8 mouse cellular contexts compared by ENCODE assay signal in the genomic region with DNA sequence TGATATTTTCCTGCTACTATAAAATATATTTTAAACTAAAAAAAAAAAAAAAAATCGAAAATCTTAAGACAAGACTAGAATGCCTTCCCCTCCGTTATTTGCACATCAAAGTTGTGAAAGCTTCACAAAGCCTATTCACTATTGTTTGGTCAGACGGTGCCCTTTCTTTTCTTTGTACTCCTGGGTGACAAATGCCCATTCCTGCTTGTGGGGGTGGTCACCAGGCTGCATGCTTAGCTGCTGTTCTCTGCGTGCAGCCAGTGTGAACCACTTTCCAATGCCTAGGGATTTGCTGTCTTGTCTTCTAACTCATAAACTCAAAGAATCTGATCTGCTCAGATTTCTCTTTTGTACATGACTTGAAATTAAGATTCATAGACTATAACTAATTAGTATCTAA. TPM values are rescaled to one million over a fixed set of nuclear protein-coding genes. Genes with fewer than 3 reads are reported as not detected.
DNase-seq lines count a peak whose midpoint lies in the region; ATAC-seq lines count a peak whose summit lies in the region.

No protein-coding gene starts in this region.

- H3K27me3 ChIP-seq in liver, embryonic 11.5 days (replicated peaks; ENCODE audit: control insufficient read depth, insufficient read depth, low read length) = no peaks in the 10 kb centered on the region
- no peaks in the 10 kb centered on the region for H3K27me3 ChIP-seq in hindbrain, embryonic 13.5 days
- H3K27me3 ChIP-seq in neural tube, embryonic 14.5 days (ENCODE audit: control insufficient read depth, insufficient read depth, low read length) = no peaks in the 10 kb centered on the region

- no peak overlapping the region for H3K27ac ChIP-seq in liver, embryonic 11.5 days (ENCODE audit: low read depth, low read length)
- peak overlapping the region; percentile 98 for H3K27ac ChIP-seq in hindbrain, embryonic 13.5 days
- peak overlapping the region; percentile 95; the same call in 1 of the 2 replicates for H3K27ac ChIP-seq in neural tube, embryonic 14.5 days (ENCODE audit: low read depth, low read length)

- no peak overlapping the region for H3K9ac ChIP-seq in liver, embryonic 11.5 days (ENCODE audit: low read depth, low read length)
- H3K9ac ChIP-seq in hindbrain, embryonic 13.5 days = peak overlapping the region; percentile 82
- H3K9ac ChIP-seq in neural tube, embryonic 14.5 days (replicated peaks; ENCODE audit: low read depth, low read length) = peak overlapping the region; percentile 82; the same call in 1 of the 2 replicates

- H3K4me2 ChIP-seq in liver, embryonic 11.5 days = peak overlapping the region; percentile 26; the same call in 1 of the 2 replicates
- peak overlapping the region; percentile 76 for H3K4me2 ChIP-seq in hindbrain, embryonic 13.5 days
- peak overlapping the region; percentile 74 for H3K4me2 ChIP-seq in neural tube, embryonic 14.5 days (ENCODE audit: low read depth, low read length)

- 50% methylated on average over 4 of the region's 4 CpGs for WGBS in liver, embryonic 11.5 days
- WGBS in hindbrain, embryonic 13.5 days = 3% methylated on average over 4 of the region's 4 CpGs
- 1% methylated on average over 4 of the region's 4 CpGs for WGBS in neural tube, embryonic 14.5 days

- H3K4me3 ChIP-seq in liver, embryonic 11.5 days (ENCODE audit: low read depth, low read length) = no peak overlapping the region
- peak overlapping the region; percentile 65 for H3K4me3 ChIP-seq in hindbrain, embryonic 13.5 days
- peak overlapping the region; percentile 48 for H3K4me3 ChIP-seq in neural tube, embryonic 14.5 days (ENCODE audit: low read depth, low read length)

- H3K36me3 ChIP-seq in liver, embryonic 11.5 days (ENCODE audit: control insufficient read depth, insufficient read depth, low read length) = no peaks in the 10 kb centered on the region; the same call in 1 of the 2 replicates
- H3K36me3 ChIP-seq in hindbrain, embryonic 13.5 days = peaks cover 14% of the 10 kb centered on the region
- peaks cover 8% of the 10 kb centered on the region; the same call in 1 of the 2 replicates for H3K36me3 ChIP-seq in neural tube, embryonic 14.5 days (ENCODE audit: control insufficient read depth, insufficient read depth, low read length)

- no peaks in the 10 kb centered on the region for H3K4me1 ChIP-seq in liver, embryonic 11.5 days (replicated peaks; ENCODE audit: control insufficient read depth, insufficient read depth, low read length)
- peaks cover 34% of the 10 kb centered on the region for H3K4me1 ChIP-seq in hindbrain, embryonic 13.5 days (replicated peaks)
- peaks cover 21% of the 10 kb centered on the region; the same call in 1 of the 2 replicates for H3K4me1 ChIP-seq in neural tube, embryonic 14.5 days (ENCODE audit: control insufficient read depth, insufficient read depth, low read length)

- ATAC-seq in liver, embryonic 11.5 days (replicated peaks; ENCODE audit: low FRiP score) = no peak
- ATAC-seq in hindbrain, embryonic 13.5 days (ENCODE audit: low FRiP score) = peak; percentile 34; the same call in 1 of the 2 replicates
- ATAC-seq in neural tube, embryonic 14.5 days (ENCODE audit: low read depth) = no peak

- no peaks in the 10 kb centered on the region for H3K9me3 ChIP-seq in liver, embryonic 11.5 days (ENCODE audit: control insufficient read depth, low read length)
- H3K9me3 ChIP-seq in hindbrain, embryonic 13.5 days = no peaks in the 10 kb centered on the region
- no peaks in the 10 kb centered on the region for H3K9me3 ChIP-seq in neural tube, embryonic 14.5 days (ENCODE audit: control insufficient read depth, low read length)

- DNase-seq in cerebellum, adult 8-10 months = peak; percentile 26
- no peak for DNase-seq in cerebellum, adult 11 months
- DNase-seq in liver, embryonic 11.5 days (ENCODE audit: low spot score) = no peak
- no peak for DNase-seq in liver
- DNase-seq in urinary bladder, postnatal 14 days (ENCODE audit: low spot score) = no peak
- DNase-seq in testis, postnatal 10 days (ENCODE audit: low spot score) = no peak

RNA-seq across cellular contexts. Expression of gene Spag9, which starts 49.1 kb away (rescaled TPM):
- polyA plus RNA-seq in liver, embryonic 11.5 days (2014; fragmentation: Nextera tagmentation; extraction: Ambion mirVana) = 19.5 and 24.6 TPM in 2 replicates
- 96.8 and 98.6 TPM in 2 replicates for polyA plus RNA-seq in hindbrain, embryonic 13.5 days (2015; fragmentation: Nextera tagmentation; extraction: Ambion mirVana)
- 126 and 129 TPM in 2 replicates for polyA plus RNA-seq in neural tube, embryonic 14.5 days (2014; fragmentation: Nextera tagmentation; extraction: Ambion mirVana)

Comparison
In these comparisons a context has a peak if more than half of its experiments do, and no peak if none do; other contexts are left out.
1. H3K4me2 ChIP-seq: peak in every context shown above with its lines; median percentile 76 in hindbrain, embryonic 13.5 days; 74 in neural tube, embryonic 14.5 days; 26 in liver, embryonic 11.5 days.